Mouse (Mus musculus) liver, adult 10 weeks (tissue): Measurements from ENCODE around the gene Hnrnpf. TPM values are rescaled to one million over a fixed set of nuclear protein-coding genes. Genes with fewer than 3 reads are reported as not detected.

Experiments
- polyA plus RNA-seq: library from polyadenylated mRNA; stranded (reverse); fragments of 350-450 nt; fragmentation: Illumina TruSeq; extraction: RNeasy Lipid Tissue Mini Kit (QIAGEN cat#74804); gene quantifications from one replicate; pipeline ENCODE4 v1.2.3, GENCODE M21; 2014; ENCODE audit warnings: low read depth, low replicate concordance

The Hnrnpf gene
- polyA plus RNA-seq: 226 TPM

DNA sequence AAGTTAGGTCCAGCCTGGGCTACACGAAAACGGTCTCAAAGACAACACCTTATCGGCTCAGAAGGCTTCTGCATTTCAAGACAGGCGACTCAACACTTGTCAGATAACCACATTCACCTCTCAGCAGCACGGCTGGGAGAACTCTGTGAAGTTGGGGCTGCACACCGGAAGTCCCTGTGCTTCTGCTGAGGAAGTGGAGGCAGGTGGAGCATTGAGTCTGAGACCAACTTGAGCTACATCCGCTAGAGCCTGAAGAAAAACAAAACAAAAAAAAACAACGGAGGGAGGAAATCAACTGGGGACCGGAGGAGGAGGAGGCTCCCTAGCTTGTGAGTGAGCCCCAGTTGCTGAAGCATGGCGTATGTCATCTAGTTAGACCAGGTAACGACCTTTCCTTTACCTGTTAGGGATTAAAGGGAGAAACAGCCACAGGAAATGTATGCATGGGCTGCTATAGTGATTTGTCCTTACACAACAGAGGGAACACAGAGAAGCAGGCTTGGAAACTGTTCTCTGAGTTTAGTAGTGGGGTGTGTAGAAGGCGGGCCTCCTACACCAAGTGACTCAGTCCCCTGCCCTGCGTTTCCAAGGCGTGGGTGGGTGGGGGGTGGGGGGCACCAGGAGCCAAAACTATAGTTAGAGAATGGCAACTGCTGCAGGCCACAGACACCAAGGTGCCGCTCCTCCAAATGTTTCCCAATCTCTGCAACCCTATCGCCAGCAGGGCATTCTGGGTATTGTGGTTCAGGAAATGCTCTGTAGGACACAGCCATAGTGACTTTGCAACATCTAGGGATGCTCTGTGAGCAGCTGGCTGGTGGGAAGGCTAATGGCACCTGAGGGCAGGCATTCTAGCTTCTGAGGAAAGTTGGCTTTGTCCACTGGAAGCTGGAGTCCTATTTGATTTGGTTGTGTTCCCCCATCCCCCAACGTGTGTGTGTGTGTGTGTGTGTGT lies at the start of gene Hnrnpf:
Gene Hnrnpf, plus strand, starts transcription at position 199 of the 955 bp plus-strand sequence.

DNA sequence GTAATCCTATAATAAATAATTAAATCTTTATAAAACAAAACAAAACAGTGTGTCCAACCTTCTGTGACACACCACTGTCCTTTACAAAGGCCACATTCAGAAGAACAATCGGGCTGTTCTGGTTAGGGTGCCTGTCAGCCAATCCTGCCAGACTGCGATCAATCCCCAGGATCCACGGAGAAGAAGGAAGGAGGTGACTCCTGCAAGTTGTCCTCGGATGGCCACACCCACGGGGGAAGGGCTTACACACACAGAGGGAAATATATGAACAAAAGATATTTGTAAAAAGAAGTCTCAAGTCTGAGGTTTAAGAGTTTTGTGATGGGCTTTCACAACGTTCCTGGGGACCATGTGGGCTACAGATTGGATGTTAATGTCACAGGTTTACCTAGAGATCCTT lies 38.3 kb upstream of the Hnrnpf start, which contains the start of gene Zfp239:
Gene Zfp239, plus strand, starts transcription at position 253 of the 400 bp plus-strand sequence.

DNA sequence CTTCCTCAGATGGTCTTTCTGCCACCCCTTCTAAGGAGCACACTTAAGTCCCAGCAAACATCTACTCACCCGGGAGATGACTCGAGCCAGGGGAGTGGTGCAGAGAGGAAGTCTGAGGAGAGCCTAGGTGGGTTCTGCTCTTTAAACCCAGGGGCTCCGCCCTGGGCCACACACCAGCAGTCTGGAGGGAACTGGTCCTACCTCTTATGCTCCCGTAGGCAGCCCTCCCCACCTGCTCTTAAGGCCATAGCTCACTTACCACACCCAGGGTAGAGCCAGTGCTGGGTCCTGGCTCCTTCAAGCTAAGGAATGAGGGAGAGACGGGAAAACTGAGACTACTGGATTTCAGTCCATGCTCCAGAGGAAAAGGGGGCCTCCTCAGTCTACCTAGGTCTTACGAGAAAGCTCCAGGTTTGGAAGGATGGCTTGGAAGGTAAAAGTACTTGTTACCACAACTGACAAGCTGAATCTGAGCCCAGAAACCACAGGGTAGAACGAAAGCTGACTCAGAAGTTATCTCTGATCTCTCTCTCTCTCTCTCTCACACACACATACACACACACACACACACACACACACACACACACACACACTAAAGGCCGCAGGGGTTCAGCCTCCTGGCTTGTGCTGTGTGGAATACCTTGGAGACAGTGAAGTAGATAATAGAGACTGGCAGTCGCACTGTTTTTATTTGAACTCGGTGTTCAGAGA lies 37.3 kb downstream of the Hnrnpf start, which contains the start of gene Fxyd4:
Gene Fxyd4, minus strand, starts transcription at position 471 of the 711 bp plus-strand sequence.

Other genes starting within 250 kb of the Hnrnpf start
- gene Zfp637, start 59.1 kb upstream of the Hnrnpf start, polyA plus RNA-seq: 7.7 TPM
- gene Zfp239, start 38.2 kb upstream of the Hnrnpf start, polyA plus RNA-seq: not detected
- gene Fxyd4, start 37.4 kb downstream of the Hnrnpf start, polyA plus RNA-seq: not detected
- gene Rasgef1a, start 111.1 kb downstream of the Hnrnpf start, polyA plus RNA-seq: not detected
- gene Csgalnact2, start 238.8 kb downstream of the Hnrnpf start, polyA plus RNA-seq: 17.0 TPM